Mouse (Mus musculus) ovary, adult 2 months (tissue): ENCODE measurements around the gene Scn3a. TPM values are rescaled to one million over a fixed set of nuclear protein-coding genes. Genes with fewer than 3 reads are reported as not detected.

Experiments used
- polyA plus RNA-seq: library from polyadenylated mRNA; depleted of rRNA; stranded (reverse); fragments of >200 nt; gene quantifications from 2 replicates; pipeline ENCODE4 v1.2.3, GENCODE M21; 2012; rRNA removed

Gene Scn3a
- polyA plus RNA-seq: 0.27 and 0.46 TPM in 2 replicates

GRCm38 (mm10) chr2:65566793-65567787 is at the start of gene Scn3a:
Gene Scn3a, minus strand, starts transcription at chr2:65567627.

Other genes starting within 250 kb of the Scn3a start
- gene Slc38a11, start 203.6 kb downstream of the Scn3a start, polyA plus RNA-seq: 0.70 and 0.87 TPM in 2 replicates
- 0.26 and 0.39 TPM in 2 replicates for gene Scn2a, start 53.1 kb upstream of the Scn3a start, polyA plus RNA-seq